Mouse (Mus musculus) adrenal gland, adult 2 months (tissue): ENCODE measurements at regions not wholly inside any gene's neighbourhood (a gene's known extent, or its start where the extent isn't known, plus 50 kb on each side); places are given as distances from the start of the nearest gene placed in this dataset.
"Not testable (repeated sequence)": the region's sequence is repeated elsewhere in the genome, so short reads cannot be mapped to it uniquely, and the experiment has no call there.

Source experiments
- DNase-seq: peaks from one replicate; pipeline ENCODE4 v3.0.0; 2021

- no peak for DNase-seq
Measured at GRCm38 (mm10) chr12:117379103-117379850, 137.0 kb upstream of the Rapgef5 start.

- DNase-seq: no peak
Measured at GRCm38 (mm10) chr12:117380836-117381235, 135.4 kb upstream of the Rapgef5 start.

GRCm38 (mm10) chr12:117382727-117383126 is 133.6 kb upstream of the Rapgef5 start:
- DNase-seq: not testable (repeated sequence)

- peak; percentile 65 for DNase-seq
Measured at GRCm38 (mm10) chr12:117385072-117385666, 131.1 kb upstream of the Rapgef5 start.

- no peak for DNase-seq
Measured at GRCm38 (mm10) chr12:117385697-117386096, 130.6 kb upstream of the Rapgef5 start.

GRCm38 (mm10) chr12:117386957-117387356 is 129.3 kb upstream of the Rapgef5 start:
- DNase-seq: no peak

GRCm38 (mm10) chr12:117389516-117390347 is 126.5 kb upstream of the Rapgef5 start:
- DNase-seq: peak; percentile 73

GRCm38 (mm10) chr12:117397512-117397911 is 118.8 kb upstream of the Rapgef5 start:
- DNase-seq: no peak

- peak; percentile 69 for DNase-seq
Measured at GRCm38 (mm10) chr12:117403513-117404156, 112.6 kb upstream of the Rapgef5 start.

- peak; percentile 49 for DNase-seq
Measured at GRCm38 (mm10) chr12:117404157-117404752, 112.0 kb upstream of the Rapgef5 start.

- no peak for DNase-seq
Measured at GRCm38 (mm10) chr12:117406832-117407231, 109.4 kb upstream of the Rapgef5 start.

- no peak for DNase-seq
Measured at GRCm38 (mm10) chr12:117410604-117411003, 105.7 kb upstream of the Rapgef5 start.

GRCm38 (mm10) chr12:117412257-117412656 is 104.0 kb upstream of the Rapgef5 start:
- DNase-seq: peak; percentile 20

GRCm38 (mm10) chr12:117412779-117413505 is 103.3 kb upstream of the Rapgef5 start:
- DNase-seq: no peak

- DNase-seq: no peak
Measured at GRCm38 (mm10) chr12:117414020-117414419, 102.3 kb upstream of the Rapgef5 start.

GRCm38 (mm10) chr12:117415146-117415545 is 101.1 kb upstream of the Rapgef5 start:
- DNase-seq: no peak

GRCm38 (mm10) chr12:117417991-117418390 is 98.3 kb upstream of the Rapgef5 start:
- DNase-seq: no peak

GRCm38 (mm10) chr12:117422315-117422978 is 93.8 kb upstream of the Rapgef5 start:
- no peak for DNase-seq

- DNase-seq: no peak
Measured at GRCm38 (mm10) chr12:117425363-117426031, 90.8 kb upstream of the Rapgef5 start.

- peak; percentile 54 for DNase-seq
Measured at GRCm38 (mm10) chr12:117427431-117427830, 88.8 kb upstream of the Rapgef5 start.
